Mouse (Mus musculus): ENCODE results near the gene March5. TPM values are rescaled to one million over a fixed set of nuclear protein-coding genes. Genes with fewer than 3 reads are reported as not detected.
"Not testable (repeated sequence)": the region's sequence is repeated elsewhere in the genome, so short reads cannot be mapped to it uniquely, and the experiment has no call there.

The March5 gene
- total RNA-seq (2021): 10 to 100 TPM; 85.0 to 95.3 TPM

DNA sequence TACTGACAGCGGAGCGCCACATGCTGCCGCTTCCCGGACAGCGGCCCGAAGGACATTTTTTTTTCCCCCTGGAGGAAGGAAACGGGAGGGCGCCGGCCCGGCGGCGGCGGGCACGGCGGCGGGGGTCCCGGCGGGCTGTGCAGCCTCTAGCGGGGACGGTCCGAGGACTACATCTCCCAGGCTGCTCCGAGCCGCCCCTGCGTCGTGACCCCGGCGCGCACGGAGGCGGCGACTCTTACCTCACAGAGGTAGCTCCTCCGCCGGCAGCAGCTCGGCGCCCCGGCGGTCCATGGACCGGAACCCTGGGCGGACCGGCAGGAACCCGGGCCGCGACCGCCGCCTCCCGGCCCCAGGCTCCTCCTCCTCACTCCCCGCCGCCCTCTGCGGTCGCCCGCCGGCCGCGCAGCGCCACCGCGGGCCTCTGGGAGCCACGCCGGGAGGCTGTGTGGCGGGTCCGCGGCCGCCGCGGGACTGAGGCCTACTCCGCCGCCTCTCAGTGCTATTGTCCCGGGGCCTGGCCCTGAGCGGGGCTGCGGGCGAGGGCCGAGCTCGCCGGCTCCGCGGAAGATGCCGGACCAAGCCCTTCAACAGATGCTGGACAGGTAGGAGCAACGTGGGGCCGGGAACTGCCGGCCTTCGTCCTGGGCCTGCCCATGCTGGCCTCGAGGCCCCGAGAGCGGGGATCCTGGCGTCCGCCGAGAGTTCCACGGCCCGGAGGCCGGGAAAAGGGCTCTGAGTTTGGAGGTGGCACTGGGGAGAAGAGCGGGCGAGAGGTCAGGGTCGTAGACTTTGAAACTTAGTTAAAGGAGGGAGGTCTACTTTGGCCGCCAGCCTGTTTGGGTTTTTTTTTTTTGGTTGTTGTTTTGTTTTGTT is at the start of gene March5:
March5 (plus strand) TSS at position 241 of the 873 bp plus-strand sequence.
- peak; percentile 91 to 93 for DNase-seq
- intact Hi-C loops (cut with DNase I): loop anchor here (1.0 to 2.0 kb wide), 2 partner anchors 32 to 157 kb away; no protein-coding TSS in a partner anchor

DNA sequence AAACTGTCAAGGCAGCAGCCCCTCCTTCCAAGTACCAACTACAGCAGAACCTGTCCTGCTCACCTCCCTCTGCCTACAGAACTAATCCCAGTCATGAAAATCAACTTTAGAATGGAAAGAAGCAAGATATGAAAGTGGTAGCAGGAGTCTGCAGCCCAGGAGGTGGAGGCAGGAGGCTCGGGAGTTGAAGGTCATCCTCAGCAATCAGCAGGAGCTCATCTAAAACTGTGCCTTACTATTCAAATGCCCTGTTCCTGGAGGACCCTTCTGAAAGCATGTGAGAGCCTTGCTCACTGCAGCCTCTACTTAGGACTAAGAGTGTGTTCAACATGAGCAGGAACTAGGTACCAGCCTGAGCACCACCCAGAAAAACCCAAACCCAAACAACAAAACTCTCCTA is 35.2 kb upstream of the March5 start:
- intact Hi-C loops (cut with DNase I): loop anchor here (5.0 kb wide), 1 partner anchor 95 kb away; no protein-coding TSS in a partner anchor
- DNase-seq: no peak

DNA sequence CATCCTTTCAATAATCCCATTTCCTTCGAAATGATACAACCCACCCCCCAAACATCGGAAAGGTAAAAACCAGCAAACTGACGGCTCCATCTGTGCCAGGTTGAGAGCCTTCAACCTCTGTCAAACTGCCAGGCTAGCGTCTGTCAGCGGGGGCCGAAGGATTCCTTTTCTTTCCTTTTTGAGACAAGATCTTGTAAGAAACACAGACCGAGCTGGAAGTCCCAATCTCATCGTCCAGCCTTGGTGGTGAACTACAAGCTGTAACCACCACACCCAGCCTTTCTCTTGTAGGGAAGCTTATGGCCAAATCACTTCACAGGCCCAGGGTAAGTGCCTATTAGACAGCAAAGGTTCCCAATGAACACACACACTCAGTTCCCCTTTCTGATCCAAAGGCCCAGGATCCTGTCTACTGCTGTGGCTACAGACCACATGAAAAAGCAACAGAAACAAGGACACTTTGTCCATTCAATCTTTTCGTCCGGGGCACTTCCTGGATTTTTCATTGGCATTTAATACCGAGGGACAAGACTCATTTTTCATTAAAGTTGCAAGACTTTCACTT is 34.7 kb upstream of the March5 start:
- intact Hi-C loops (cut with DNase I): loop anchor here (5.0 kb wide), 1 partner anchor 95 kb away; no protein-coding TSS in a partner anchor
- peak; percentile 32 to 38 for DNase-seq

DNA sequence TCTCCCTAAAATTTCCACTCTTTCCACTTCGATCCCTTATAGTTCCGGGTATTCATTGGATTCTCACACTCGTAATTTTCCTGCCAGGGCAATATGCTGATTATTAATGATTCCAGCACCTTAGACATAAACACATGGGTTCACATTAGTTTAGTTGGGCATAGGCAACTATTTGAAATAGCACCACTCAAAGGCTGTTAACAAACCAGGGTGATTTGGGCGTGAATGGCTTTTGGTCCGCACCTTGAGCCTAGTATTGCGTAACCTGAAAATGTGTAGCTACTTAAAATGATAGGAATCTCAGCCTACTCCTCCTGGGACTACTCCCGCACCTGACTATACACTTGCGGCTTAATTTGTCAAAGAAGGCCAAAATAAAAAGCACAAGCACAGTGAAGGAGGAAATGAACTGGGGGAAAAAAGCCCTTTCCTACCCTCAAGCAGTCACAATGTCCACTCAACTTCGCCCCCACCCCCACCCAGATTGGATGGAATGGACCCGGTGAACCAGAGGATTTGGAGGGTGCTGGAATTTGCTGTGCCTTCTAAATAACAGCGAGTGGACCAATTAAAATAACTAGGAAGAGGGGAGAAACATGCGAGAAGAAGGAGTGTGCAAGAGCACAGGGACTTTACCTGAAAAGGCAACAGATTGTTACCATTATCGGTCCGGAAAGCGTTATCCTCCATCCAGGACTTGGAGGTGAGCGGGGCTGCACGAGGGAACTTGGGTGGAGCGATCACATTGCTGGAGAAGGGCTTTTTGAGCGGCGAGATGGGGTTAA is 33.8 kb upstream of the March5 start:
- peak; percentile 34 to 43 for DNase-seq

DNA sequence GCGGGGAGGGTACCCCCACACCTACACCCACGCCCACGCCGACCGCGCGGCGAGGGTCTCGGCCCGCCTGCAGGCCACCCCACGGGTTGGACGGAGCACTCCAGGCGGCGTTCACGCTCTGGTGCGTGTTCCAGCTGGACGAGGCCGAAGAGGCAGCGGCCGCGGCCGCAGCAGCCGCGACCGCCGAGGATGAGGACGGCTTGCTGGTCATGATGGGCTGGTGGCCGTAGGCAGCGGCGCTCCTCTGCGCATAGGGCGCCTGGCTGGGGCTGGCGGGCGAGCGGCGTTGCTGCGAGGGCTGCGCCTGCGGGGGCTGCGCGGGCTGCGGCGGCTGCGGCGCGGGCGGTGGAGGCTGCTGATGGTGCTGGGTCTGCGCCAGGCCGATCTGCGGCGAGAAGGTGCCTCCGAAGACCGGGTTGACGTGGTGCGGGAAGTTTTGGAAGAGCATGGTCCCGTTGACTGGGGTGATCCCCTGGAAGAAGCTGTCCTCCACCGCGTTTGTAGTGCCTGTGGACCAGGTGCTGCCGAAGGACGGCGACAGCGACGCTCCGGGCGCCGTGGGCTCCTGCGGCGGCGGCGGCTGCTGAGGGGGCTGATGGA is 33.1 kb upstream of the March5 start:
- peak; percentile 61 to 62 for DNase-seq
- intact Hi-C loops (cut with DNase I): loop anchor here (5.0 kb wide), 1 partner anchor 97 kb away; no protein-coding TSS in a partner anchor

More for the DNA sequence above, 33.8 kb upstream of the March5 start:
- intact Hi-C loops (cut with DNase I): loop anchor here (5.0 kb wide), 1 partner anchor 96 kb away; no protein-coding TSS in a partner anchor

DNA sequence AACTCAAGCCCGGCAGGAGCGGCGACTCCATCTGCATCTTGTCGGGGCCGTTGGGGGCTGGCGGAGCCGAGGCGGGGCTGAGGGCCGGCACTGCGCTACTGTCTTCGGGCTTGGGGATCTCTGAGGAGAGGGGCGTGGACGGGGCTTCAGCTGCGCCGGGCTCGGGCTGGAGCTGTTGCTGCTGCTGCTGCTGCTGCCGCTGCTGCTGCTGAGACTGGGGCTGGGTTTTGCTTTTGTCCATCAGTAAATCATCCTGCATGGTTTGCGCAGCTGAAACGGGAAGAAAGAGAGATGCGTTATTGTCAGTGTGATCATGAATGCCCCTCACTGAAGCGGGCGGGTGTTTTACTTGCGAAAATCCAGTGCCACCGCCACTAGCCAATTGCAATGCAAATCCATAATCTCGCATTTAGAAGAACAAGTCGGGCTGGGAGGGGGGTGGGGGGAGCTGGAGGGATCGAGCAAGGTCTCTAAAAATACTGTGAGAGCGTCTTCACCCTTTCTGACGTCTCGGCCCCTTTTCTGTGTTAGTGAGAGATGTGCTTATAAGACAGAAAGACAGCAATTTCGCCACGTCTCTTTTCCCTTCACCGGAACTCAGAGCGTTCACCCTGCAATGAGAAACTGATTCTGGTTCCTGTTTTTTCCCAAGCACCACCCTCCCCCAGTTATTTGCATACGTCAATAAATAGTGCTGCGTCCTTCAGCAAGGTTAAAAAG is 32.5 kb upstream of the March5 start:
- intact Hi-C loops (cut with DNase I): loop anchor here (1.0 to 5.0 kb wide), 2 partner anchors 32 to 98 kb away; partner anchors contain the start of gene March5
- peak; percentile 77 to 81 for DNase-seq

DNA sequence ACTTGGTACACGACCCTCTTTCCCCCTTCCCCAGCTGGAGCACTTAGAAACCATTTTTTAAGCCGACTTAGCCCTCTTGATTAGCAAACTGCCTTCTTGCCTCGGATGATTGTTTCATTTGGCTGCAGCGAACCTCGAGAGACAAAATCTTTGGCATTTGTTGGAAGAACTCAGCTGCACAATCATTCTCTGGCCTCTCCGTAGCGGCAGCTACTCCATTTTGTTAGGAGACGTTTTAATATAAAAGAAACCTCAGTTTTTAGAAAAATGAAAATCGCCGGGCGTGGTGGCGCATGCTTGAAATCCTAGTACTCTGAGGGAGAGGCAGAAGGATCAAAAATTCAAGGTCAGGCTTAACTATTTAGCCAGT is 31.9 kb upstream of the March5 start:
- no peak for DNase-seq
- intact Hi-C loops (cut with DNase I): loop anchor here (1.0 kb wide), 1 partner anchor 32 kb away; the partner anchor contains the start of gene March5

DNA sequence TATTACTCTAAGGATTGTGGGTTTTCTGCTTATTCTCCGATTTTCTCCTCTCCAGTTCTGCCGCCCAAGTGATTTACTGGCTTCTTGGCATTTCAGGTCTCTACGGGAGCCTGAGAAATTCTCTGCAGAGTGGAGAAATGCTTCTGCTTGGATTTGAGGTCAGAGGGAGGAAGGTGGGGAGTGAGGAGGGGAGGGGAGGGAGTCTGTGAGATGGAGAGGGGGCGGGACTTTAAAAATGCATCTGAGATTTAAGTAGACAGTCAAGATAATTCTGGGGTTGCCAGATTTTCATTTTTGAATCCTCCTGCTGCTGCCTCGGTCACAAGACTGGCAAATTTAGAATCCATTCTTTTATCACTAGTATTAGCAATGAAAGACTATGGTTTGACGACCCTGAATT is 31.4 kb upstream of the March5 start:
- DNase-seq: peak; percentile 39 to 50
- intact Hi-C loops (cut with DNase I): loop anchor here (1.0 kb wide), 1 partner anchor 31 kb away; the partner anchor contains the start of gene March5

DNA sequence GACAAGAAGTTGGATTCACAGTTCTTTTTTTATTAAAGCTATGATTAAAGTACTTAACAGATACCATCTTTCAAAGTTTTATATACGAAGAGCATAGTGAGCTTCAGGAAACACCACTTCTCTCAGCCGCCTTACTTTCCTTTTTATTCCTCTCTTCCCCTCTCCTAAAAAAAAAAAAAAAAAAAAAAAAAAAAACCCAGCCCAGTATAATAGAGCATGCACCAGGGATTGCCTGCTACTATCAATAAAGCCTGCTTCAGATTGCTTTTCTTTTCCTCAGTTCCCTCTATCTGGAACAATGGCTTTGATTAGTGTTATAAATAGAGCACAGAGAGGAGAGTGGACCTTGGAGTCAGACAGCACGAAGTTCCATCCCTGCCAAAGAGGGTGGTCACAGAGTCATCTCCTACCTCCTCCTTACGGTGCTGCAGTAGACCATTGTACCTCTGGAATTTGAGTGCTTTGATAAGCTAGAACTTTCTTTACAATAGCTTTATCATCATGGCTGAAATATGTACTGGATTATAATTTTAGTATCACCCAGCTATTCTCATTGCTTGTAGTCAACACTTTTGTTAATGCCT is 30.4 kb upstream of the March5 start:
- DNase-seq: peak; percentile 46 to 51
- intact Hi-C loops (cut with DNase I): loop anchor here (1.0 kb wide), 1 partner anchor 88 kb away; no protein-coding TSS in a partner anchor

DNA sequence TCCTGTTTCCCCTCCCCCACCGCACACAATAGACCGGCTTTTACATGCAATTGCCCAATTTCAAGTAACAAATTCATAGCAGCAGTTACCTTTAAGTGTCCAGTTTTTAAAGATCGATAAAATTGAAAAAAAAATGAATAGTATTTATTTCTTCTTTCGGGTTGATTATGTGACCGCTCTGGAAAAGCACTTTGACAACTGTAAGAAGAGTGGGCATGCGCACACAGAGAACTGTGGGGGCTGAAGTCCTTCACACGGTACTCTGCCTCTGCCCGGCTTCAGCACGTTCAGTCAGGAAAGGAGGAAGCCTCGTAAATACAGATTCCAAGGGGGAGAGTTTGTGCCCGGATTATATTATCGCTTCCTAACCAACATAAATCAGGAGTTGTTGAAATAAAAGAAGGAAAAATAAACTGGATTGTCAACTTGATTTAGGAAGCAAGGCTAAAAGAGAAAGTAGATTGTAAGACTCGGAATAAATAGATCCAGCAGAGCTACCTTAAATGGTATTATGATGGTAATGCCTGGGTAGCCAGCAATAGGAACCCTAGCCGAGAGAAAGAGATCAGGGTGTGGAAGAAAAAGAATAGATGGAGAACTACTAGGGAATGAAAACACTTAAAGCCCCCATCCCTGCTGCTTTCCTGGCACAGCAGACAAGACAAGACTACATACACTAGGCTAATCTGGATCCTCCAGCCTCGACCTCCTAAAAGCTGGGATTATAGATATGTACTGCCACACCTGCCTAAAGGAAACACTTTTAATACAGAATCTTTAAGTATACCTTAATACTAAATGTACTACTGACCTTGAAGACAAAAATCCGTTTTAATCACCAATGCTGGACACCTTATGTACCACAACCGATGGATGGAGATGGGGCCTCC is 29.3 kb upstream of the March5 start:
- DNase-seq: peak; percentile 73 to 84
- intact Hi-C loops (cut with DNase I): loop anchor here (1.0 kb wide), 1 partner anchor 87 kb away; no protein-coding TSS in a partner anchor

DNA sequence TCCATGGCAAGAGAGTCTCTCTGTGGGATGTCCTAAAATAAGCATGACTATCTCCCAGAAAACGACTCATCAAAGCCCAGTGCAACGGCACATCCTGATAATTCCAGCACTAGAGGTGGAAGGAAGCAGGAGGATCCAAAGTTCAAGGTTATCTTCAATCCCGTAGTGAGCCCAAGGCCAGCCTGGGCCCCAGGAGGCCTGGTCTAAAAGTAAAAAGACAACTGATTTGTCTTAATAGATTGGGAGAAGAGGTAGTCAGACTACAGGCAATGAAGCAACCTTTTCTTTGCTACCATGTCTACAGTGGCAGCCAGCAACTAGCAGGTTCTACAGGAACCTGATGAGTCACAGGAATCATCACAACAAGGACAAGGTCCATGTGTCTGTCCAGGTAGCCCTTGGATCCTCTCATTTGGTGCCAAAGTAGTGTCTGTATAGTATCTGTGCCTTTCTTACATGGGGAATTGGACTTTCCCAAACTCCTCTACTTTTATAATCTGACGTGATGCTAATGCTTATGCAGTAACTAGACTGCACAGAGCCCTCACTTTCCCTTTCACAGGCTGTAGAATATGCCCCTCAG is 18.9 kb upstream of the March5 start:
- DNase-seq: no peak
- intact Hi-C loops (cut with DNase I): no loop called here

DNA sequence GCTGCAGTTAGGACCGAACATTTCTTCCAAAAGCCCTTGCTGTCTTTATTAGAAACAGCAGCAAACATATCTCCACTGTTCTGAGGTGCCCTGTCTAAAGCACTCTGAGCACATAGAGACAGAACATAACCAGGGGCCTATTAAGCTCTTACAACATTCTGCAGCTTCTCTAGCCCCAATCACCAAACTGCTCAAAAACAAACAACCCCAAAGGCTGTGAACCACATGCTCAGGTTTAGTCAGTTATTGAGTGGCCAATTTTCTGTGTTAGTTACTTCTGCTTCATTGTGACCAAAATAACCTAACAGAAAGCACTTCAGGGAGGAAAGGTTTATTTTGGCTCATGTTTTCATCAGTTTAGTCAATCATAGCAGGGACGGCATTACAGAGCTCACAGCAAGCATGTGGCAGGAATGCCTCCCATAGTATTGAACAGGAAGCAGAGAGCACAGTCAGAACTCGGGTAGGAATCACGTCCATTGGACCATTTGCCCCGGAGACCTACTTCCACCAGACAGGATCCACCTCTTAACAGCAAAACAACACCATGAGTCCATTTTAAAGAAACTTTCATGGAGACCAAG is 14.8 kb upstream of the March5 start:
- intact Hi-C loops (cut with DNase I): no loop called here
- no peak for DNase-seq

DNA sequence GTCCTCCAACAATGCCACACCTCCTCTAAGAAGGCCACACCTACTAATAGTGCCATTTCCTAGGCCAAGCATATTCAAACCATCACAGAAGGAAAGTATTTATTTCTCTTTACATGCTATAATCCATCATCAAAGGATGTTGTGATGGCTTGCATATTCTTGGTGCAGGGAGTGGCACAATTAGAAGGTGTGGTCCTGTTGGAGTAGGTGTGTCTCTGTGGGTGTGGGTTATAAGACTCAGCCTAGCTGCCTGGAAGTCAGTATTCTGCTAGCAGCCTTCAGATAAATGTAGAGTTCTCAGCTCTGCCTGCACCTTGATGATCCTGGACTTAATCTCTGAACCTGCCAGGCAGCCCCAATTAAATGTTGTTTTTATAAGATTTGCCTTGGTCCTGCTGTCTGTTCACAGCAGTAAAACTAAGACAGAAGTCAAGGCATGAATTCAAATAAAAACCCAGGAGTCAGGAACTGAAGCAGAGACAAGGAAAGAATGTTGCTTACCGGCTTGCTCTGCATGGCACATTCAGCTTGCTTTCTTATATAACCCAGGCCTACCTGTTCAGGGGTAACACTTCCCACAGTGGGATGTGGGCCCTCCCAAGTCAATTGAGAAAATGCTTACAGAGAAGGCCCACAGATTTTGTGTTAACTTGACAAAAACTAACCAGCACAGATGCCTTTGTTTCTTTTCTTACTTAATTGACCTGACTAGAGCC is 9.0 kb upstream of the March5 start:
- DNase-seq: no peak
- intact Hi-C loops (cut with DNase I): no loop called here

DNA sequence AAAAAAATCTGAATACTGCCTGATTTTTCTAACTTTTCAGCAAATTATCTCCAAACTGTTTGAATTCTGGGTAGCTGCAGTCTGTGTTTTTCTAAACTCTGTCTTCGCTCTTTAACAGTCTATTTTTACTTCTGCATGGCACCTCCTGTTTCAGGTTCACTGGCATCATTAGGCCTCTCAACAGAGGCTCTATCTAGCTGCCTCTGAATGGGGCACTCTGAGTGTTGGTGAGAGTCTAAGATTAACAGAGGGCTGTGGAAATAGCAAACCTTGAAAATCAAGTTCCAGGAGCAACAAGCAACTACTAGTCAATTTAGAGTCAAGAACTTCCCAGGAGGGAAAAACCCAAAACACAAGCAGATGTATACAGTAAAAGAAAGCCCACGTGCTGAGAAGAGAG is 7.5 kb upstream of the March5 start:
- peak in 1 of 2 experiments; percentile 19 for DNase-seq
- intact Hi-C loops (cut with DNase I): no loop called here

DNA sequence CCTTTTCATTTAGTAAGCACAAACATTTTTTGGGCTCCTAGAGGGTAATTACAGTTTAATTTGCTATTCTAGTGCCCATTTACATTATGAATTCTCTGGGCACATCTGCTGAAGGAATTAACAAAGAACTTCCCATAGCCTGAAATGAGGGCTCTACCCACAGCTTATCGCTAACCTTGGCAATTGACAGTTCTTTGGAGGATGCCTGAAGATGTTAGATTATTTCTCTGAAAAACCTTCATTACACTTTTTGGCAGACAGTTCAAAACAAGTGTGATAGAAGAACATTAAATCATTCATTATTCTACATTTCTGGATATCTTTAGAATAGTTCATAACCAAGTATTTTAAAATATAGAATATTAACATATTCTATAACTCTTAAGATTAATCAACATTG is 4.0 kb upstream of the March5 start:
- intact Hi-C loops (cut with DNase I): no loop called here
- DNase-seq: no peak

DNA sequence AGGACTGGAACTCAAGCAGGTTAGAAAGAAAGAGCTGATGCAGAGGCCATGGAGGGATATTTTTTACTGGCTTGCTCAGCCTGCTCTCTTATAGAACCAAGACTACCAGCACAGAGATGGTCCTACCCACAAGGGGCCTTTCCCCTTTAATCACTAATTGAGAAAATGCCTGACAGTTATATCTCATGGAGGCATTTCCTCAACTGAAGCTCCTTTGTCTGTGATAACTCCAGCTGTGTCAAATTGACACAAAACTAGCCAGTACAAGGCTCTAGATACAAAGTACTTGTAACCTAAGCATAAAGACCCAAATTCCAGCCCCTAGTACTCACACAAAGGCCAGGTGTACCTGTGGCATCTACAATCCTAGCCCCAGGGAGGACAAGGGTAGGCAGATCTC is 2.2 kb upstream of the March5 start:
- intact Hi-C loops (cut with DNase I); DNase-seq: not testable (repeated sequence)
